Mouse (Mus musculus) CH12.LX (cell line): ENCODE data around the gene Glis1. TPM values are rescaled to one million over a fixed set of nuclear protein-coding genes. Genes with fewer than 3 reads are reported as not detected.

Experiments used
- DNase-seq: peaks from one replicate; pipeline ENCODE4 v3.0.0-alpha.2; 2013; ENCODE audit errors: extremely low read depth
- H3K27ac ChIP-seq: 2 replicates; pipeline ENCODE4 v1.5.1; 2012; ENCODE audit warnings: low read depth, mild to moderate bottlenecking, control low read depth, moderate library complexity; ENCODE audit not compliant: insufficient read depth
- H3K27me3 ChIP-seq: replicated peaks from 2 replicates; pipeline ENCODE3; 2012; ENCODE audit warnings: inconsistent platforms
- H3K36me3 ChIP-seq, 2 experiments: replicated peaks in 1 of 2; 2 replicates each; pipeline versions ENCODE3 to v1.6.1; 2012; ENCODE audit warnings: inconsistent platforms in 1 of 2, low read length in 1 of 2, mild to moderate bottlenecking in 1 of 2, mixed read lengths in 1 of 2, moderate library complexity in 1 of 2; ENCODE audit not compliant: control insufficient read depth in 1 of 2, insufficient read depth in 1 of 2
- H3K4me1 ChIP-seq, 2 experiments: 2 replicates each; pipeline ENCODE4 v1.6.1; 2012; ENCODE audit warnings: inconsistent platforms in 1 of 2, moderate library complexity in 1 of 2; ENCODE audit not compliant: insufficient read depth in 2 of 2, control insufficient read depth in 1 of 2
- H3K4me2 ChIP-seq: 2 replicates; pipeline ENCODE4 v1.6.1; 2012; ENCODE audit warnings: low read depth, mild to moderate bottlenecking, control low read depth; ENCODE audit not compliant: poor library complexity, insufficient read depth, severe bottlenecking
- H3K4me3 ChIP-seq, 3 experiments: fragments of 150-350 bp in 1 of 3; sonication (generic) in 1 of 3; replicated peaks in 1 of 3; 2 replicates each; pipeline versions ENCODE3 to v1.5.1; 2011 to 2012; ENCODE audit warnings: low read depth in 2 of 3, low read length in 2 of 3, mild to moderate bottlenecking in 2 of 3, moderate library complexity in 2 of 3, control low read depth in 1 of 3, improper control_type of control experiment in 1 of 3, inconsistent platforms in 1 of 3, mixed read lengths in 1 of 3; ENCODE audit not compliant: poor library complexity in 1 of 3
- H3K79me2 ChIP-seq: replicated peaks from 2 replicates; pipeline ENCODE4 v1.6.1; 2012; ENCODE audit warnings: mild to moderate bottlenecking, moderate library complexity; ENCODE audit not compliant: control insufficient read depth, poor library complexity, insufficient read depth, severe bottlenecking; ENCODE audit errors: extremely low read depth
- H3K9ac ChIP-seq: 2 replicates; pipeline ENCODE4 v1.6.1; 2012; ENCODE audit warnings: low read depth, mild to moderate bottlenecking, control low read depth, moderate library complexity; ENCODE audit not compliant: insufficient read depth
- H3K9me3 ChIP-seq: replicated peaks from 2 replicates; pipeline ENCODE3; 2012; ENCODE audit warnings: low read length, inconsistent platforms, mixed read lengths
- CHD2 ChIP-seq: IDR thresholded peaks from 2 replicates; pipeline ENCODE4 v1.6.1; 2011; ENCODE audit warnings: low read length, improper control_type of control experiment
- CTCF ChIP-seq, 2 experiments: IDR thresholded peaks in 1 of 2; conservative IDR thresholded peaks in 1 of 2; 2 replicates each; pipeline ENCODE4 v1.5.1; 2011 to 2012; ENCODE audit warnings: low read depth in 2 of 2, low read length in 2 of 2, improper control_type of control experiment in 1 of 2, inconsistent platforms in 1 of 2, mild to moderate bottlenecking in 1 of 2, moderate library complexity in 1 of 2
- E2F4 ChIP-seq: IDR thresholded peaks from 2 replicates; pipeline ENCODE4 v1.6.1; 2011; ENCODE audit warnings: low read depth, low read length, improper control_type of control experiment; ENCODE audit not compliant: insufficient replicate concordance
- ELF1 ChIP-seq: IDR thresholded peaks from 2 replicates; pipeline ENCODE4 v1.6.1; 2014; ENCODE audit warnings: low read depth, mild to moderate bottlenecking, inconsistent platforms, low read length, improper control_type of control experiment
- HCFC1 ChIP-seq: IDR thresholded peaks from 2 replicates; pipeline ENCODE4 v1.6.1; 2012; ENCODE audit warnings: low read depth, mild to moderate bottlenecking, inconsistent platforms, low read length, improper control_type of control experiment
- IRF4 ChIP-seq: IDR thresholded peaks from 2 replicates; pipeline ENCODE4 v1.6.1; 2014; ENCODE audit warnings: low read depth, mild to moderate bottlenecking, inconsistent platforms, low read length, improper control_type of control experiment
- MYC ChIP-seq: IDR thresholded peaks from 2 replicates; pipeline ENCODE4 v1.6.1; 2011; ENCODE audit warnings: low read depth, mild to moderate bottlenecking, improper control_type of control experiment, low read length
- NELFE ChIP-seq: IDR thresholded peaks from 2 replicates; pipeline ENCODE4 v1.6.1; 2011; ENCODE audit warnings: low read depth, low read length, improper control_type of control experiment
- NRF1 ChIP-seq: IDR thresholded peaks from 2 replicates; pipeline ENCODE4 v1.6.1; 2014; ENCODE audit warnings: low read depth, mild to moderate bottlenecking, inconsistent platforms, low read length, improper control_type of control experiment, moderate library complexity
- PAX5 ChIP-seq: IDR thresholded peaks from 2 replicates; pipeline ENCODE4 v1.6.1; 2012; ENCODE audit warnings: low read length, inconsistent platforms, mixed read lengths
- POLR2A ChIP-seq: IDR thresholded peaks from 2 replicates; pipeline ENCODE4 v1.6.1; 2011; ENCODE audit warnings: low read depth, mild to moderate bottlenecking, improper control_type of control experiment, low read length
- RAD21 ChIP-seq: IDR thresholded peaks from 2 replicates; pipeline ENCODE4 v1.6.1; 2011; ENCODE audit warnings: low read depth, mild to moderate bottlenecking, low read length, improper control_type of control experiment, moderate library complexity
- SMC3 ChIP-seq: IDR thresholded peaks from 2 replicates; pipeline ENCODE4 v1.6.1; 2011; ENCODE audit warnings: low read depth, low read length, improper control_type of control experiment
- UBTF ChIP-seq: IDR thresholded peaks from 2 replicates; pipeline ENCODE4 v1.6.1; 2012; ENCODE audit warnings: low read depth, mild to moderate bottlenecking, inconsistent platforms, low read length, improper control_type of control experiment, moderate library complexity
- USF2 ChIP-seq: conservative IDR thresholded peaks from 2 replicates; pipeline ENCODE4 v1.6.1; 2011; ENCODE audit warnings: low read depth, low read length, improper control_type of control experiment
- ZC3H11A ChIP-seq: IDR thresholded peaks from 2 replicates; pipeline ENCODE4 v1.6.1; 2012; ENCODE audit warnings: low read depth, mild to moderate bottlenecking, inconsistent platforms, low read length, improper control_type of control experiment
- ZKSCAN1 ChIP-seq: IDR thresholded peaks from 2 replicates; pipeline ENCODE4 v1.6.1; 2012; ENCODE audit warnings: low read depth, inconsistent platforms, low read length, improper control_type of control experiment, borderline replicate concordance
- ZMIZ1 ChIP-seq: IDR thresholded peaks from 2 replicates; pipeline ENCODE4 v1.6.1; 2012; ENCODE audit warnings: low read depth, mild to moderate bottlenecking, inconsistent platforms, low read length, improper control_type of control experiment
- dilution Hi-C: fragments of 300-500 bp; cut with MboI; formaldehyde crosslinking; loops from 2 replicates; pipeline ENCODE4 v1.14.3; 2020; ENCODE audit warnings: low sequenced_read_pairs; ENCODE audit not compliant: extremely low pct_unique_long_range_greater_than_20kb, extremely low pct_ligation_motif_present
- in situ Hi-C: fragments of 300-500 bp; cut with MboI; formaldehyde crosslinking; loops from 3 replicates; pipeline ENCODE4 v1.14.3; 2019; ENCODE audit warnings: low sequenced_read_pairs, low pct_ligation_motif_present, low pct_unique_long_range_greater_than_20kb, mixed read lengths
- polyA plus RNA-seq: library from polyadenylated mRNA; unstranded; fragments of >175 nt; gene quantifications from 2 replicates; pipeline ENCODE4 v1.2.1, GENCODE M21; 2012; ENCODE audit warnings: low read depth; ENCODE audit not compliant: insufficient read length
- total RNA-seq, 2 experiments: library from RNA; depleted of rRNA; stranded (reverse); fragments of 300-350 nt in 1 of 2; fragments of >200 nt in 1 of 2; gene quantifications; 2 replicates each; pipeline ENCODE4 v1.2.3; 2012 to 2014

Glis1 gene
- total and polyA plus RNA-seq, 3 experiments: 0.08 to 2.2 (median 0.17) TPM

DNA sequence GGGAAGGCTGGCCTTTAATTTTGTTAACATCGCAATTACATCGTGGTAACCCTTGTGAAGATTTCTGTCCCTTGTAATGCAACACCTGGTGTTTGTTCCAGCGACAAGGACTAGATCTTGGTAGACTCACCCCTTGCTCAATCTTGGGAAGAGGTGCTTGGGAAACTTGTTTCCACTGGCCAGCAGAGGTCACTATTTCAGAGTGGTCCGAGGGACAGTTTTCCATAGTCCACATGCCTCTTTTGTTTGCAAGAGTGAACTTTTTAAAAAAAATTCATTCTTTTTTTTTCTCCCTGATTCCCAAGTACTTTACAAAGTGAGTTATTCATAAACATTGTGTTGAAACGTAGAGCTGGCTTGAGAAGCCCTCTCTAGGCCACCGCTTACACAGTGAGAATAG, 12.2 kb upstream of the Glis1 start:
- Histone ChIP-seq H3K27ac (no peak overlapping the region), H3K4me2 (no peak overlapping the region), H3K4me1 (no peaks in the 10 kb centered on the region), H3K27me3 (no peaks in the 10 kb centered on the region), H3K9me3 (no peaks in the 10 kb centered on the region), H3K36me3 (peaks cover 11 to 31% of the 10 kb centered on the region in 2 experiments), H3K79me2 (no peaks in the 10 kb centered on the region), H3K4me3 (no peak overlapping the region), H3K9ac (no peak overlapping the region)
- DNase-seq: no peak
- in situ Hi-C loops (loop anchor here (25.0 kb wide), 1 partner anchor 415 kb away; no protein-coding TSS in a partner anchor), dilution Hi-C loops (no loop called here)
- no peak for TF ChIP-seq IRF4
- TF ChIP-seq RAD21: peak; percentile 37
- TF ChIP-seq ELF1: no peak
- TF ChIP-seq NELFE: no peak
- TF ChIP-seq MYC: no peak
- no peak for TF ChIP-seq PAX5
- TF ChIP-seq CTCF (conservative IDR thresholded peaks at IDR 0.05 in 1 of 2, IDR thresholded peaks at IDR 0.05 in 1 of 2; ENCODE audit: low read depth in 2 of 2, low read length in 2 of 2): peak in 1 of 2 experiments; percentile 66; a peak in 2 of 4 replicates
- TF ChIP-seq CHD2: no peak
- no peak for TF ChIP-seq E2F4
- TF ChIP-seq POLR2A: no peak
- no peak for TF ChIP-seq HCFC1
- TF ChIP-seq UBTF: no peak
- TF ChIP-seq ZKSCAN1: no peak
- no peak for TF ChIP-seq ZMIZ1
- TF ChIP-seq USF2: no peak
- no peak for TF ChIP-seq ZC3H11A
- TF ChIP-seq SMC3: peak; percentile 57

DNA sequence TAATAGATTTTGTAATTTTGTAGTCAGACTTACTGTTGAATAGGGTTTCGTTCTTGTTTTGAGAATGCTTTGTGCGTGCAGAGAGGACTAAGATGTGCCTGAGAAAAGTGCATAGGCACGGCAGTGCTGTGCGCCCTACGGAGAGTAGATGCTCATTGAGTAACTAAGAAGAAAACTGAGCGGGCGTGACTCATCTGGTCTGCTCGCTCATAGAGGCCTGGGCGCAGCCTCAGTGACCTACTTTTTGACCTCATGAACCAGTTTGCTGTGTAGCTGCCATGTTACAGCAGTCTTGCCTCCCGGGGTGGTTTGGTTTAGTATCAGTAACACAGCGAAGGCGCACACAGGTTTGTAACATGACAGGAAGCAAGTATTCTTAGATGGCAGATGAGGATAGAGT, 8.8 kb upstream of the Glis1 start:
- Histone ChIP-seq H3K4me1 (no peaks in the 10 kb centered on the region), H3K27me3 (no peaks in the 10 kb centered on the region), H3K4me3 (no peak overlapping the region), H3K36me3 (peaks cover 0 to 3% of the 10 kb centered on the region in 2 experiments), H3K27ac (no peak overlapping the region), H3K9ac (no peak overlapping the region), H3K4me2 (no peak overlapping the region), H3K9me3 (no peaks in the 10 kb centered on the region), H3K79me2 (no peaks in the 10 kb centered on the region)
- dilution Hi-C loops (no loop called here), in situ Hi-C loops (no loop called here)
- no peak for DNase-seq
- TF ChIP-seq ELF1: no peak
- no peak for TF ChIP-seq RAD21
- no peak for TF ChIP-seq NRF1
